Mouse (Mus musculus) cerebral cortex, adult 2 months (tissue): ENCODE data around the gene Sphk2.

ENCODE experiments used
- WGBS: fragments of 180-500 bp; shearing (Covaris S2); methylation state at CpG from one replicate; pipeline ENCODE4 v1.1.7; 2018; 5-methylcytosine and 5-hydroxymethylcytosine counted together

Gene Sphk2

GRCm38 (mm10) chr7:45723781-45724180, 6.0 kb upstream of the Sphk2 start:
- 95% methylated on average over 14 of the region's 14 CpGs for whole genome bisulfite sequencing

DNA sequence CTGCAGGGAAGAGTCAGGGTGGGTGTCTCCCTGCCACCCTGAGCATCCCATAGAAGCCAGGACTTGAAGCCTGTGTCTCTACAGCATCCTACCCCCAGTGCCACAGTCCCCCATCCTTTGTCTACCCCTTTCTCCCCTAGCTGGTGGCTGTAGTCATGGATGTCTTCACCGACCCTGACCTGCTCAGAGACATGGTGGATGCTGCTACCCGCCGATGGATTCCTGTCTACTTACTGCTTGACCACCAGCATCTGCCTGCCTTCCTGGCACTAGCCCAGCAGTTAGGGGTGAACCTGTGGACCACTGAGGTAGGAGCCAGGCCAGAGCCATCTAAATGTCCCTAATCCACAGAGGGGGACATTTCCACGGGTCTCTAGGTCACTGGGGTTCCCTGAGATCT, 5.5 kb upstream of the Sphk2 start:
- 88% methylated on average over 4 of the region's 4 CpGs for WGBS

DNA sequence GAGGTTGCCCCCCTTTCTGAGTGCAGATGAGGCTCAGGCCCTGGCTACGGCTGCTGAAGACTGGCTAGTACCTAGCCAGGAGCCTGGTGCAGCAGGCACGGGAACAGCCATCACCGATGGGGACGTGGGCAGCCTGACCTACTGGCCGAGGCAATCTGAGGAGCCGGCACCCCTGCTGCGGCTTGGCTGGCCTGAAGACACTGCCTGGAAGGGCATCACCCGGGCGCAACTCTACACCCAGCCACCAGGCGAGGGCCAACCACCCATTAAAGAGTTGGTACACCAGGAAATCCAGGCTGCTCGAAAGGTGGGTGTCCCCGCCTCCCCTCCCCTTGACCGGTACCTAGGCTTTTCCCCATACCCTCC, 4.5 kb upstream of the Sphk2 start:
- WGBS, result 74% methylated on average over 13 of the region's 13 CpGs

GRCm38 (mm10) chr7:45721642-45722347, 4.0 kb upstream of the Sphk2 start:
- 68% methylated on average over 13 of the region's 13 CpGs for WGBS

DNA sequence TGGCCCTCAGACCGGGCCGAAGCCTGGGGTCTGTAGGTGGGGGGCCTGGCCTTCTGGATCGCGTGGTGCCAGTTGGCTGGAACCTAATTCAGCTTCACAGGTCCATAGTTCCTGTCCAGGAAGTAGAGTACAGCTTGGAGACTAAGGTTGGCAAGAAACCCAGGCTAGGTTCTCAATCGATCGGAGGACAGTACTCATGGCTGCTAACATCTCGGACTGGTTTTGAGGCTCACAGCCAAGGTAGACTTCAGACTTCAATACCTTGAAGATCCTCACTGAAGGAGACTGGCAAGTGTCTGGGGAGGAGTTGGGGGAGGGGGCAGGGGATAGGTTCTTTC, 3.4 kb upstream of the Sphk2 start:
- 66% methylated on average over 7 of the region's 7 CpGs for WGBS

GRCm38 (mm10) chr7:45720413-45721233, 2.8 kb upstream of the Sphk2 start, which contains the start of gene Fam83e:
Gene Fam83e, plus strand, starts transcription at chr7:45721212.
- WGBS, result 81% methylated on average over 14 of the region's 14 CpGs

DNA sequence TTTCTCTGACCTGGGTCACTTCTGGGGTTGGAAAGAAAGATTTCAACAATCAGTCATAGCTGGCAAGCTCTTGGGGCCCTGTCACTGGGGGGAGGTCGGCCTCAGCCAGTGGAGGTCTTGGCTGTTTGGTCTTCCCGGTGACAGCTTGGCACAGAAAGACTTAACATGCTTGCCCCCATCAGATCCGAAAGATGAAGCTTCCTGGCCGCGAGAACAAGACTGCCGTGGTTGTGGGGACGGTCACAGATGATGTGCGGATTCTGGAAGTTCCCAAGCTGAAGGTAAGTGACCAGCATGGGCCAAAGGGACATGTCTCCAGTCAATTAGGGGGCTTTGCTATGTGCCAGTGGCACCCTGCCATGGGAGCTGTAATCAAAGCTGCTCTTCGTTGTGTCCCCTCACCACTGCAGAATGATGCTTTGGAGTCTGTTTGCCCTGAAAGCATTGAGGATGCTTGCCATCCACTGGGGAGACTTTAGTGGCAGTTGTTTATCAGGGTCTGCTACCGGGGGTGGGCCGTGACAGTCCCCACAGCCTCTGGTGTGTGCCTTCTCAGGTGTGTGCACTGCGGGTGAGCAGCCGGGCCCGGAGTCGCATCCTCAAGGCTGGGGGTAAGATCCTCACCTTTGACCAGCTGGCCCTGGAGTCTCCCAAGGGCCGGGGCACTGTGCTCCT, 2.1 kb upstream of the Sphk2 start:
- WGBS, result 86% methylated on average over 16 of the region's 16 CpGs

DNA sequence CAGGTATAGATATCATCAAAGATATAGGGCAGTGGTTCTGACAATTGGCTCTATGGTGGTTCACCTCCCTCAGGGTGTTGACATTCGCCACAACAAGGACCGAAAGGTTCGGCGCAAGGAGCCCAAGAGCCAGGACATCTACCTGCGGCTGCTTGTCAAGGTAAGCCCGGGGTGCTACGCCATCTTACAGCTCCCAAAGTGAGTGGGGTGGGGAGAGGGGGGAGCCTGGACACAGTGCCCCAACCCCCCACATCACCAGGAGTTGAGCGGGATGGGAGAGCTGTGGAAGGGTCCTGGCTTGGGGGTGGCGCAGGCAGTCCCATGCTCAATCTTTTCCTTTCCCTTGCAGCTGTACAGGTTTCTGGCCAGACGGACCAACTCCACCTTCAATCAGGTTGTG, 1.4 kb upstream of the Sphk2 start:
- WGBS, result 83% methylated on average over 10 of the region's 10 CpGs

GRCm38 (mm10) chr7:45718331-45718730, 529 bp upstream of the Sphk2 start:
- WGBS, result under 1% methylated on average over 20 of the region's 20 CpGs

GRCm38 (mm10) chr7:45716952-45717917, 567 bp downstream of the Sphk2 start:
- WGBS, result 5% methylated on average over 31 of the region's 31 CpGs

GRCm38 (mm10) chr7:45716460-45716857, 1.3 kb downstream of the Sphk2 start:
- WGBS, result 86% methylated on average over 3 of the region's 3 CpGs

DNA sequence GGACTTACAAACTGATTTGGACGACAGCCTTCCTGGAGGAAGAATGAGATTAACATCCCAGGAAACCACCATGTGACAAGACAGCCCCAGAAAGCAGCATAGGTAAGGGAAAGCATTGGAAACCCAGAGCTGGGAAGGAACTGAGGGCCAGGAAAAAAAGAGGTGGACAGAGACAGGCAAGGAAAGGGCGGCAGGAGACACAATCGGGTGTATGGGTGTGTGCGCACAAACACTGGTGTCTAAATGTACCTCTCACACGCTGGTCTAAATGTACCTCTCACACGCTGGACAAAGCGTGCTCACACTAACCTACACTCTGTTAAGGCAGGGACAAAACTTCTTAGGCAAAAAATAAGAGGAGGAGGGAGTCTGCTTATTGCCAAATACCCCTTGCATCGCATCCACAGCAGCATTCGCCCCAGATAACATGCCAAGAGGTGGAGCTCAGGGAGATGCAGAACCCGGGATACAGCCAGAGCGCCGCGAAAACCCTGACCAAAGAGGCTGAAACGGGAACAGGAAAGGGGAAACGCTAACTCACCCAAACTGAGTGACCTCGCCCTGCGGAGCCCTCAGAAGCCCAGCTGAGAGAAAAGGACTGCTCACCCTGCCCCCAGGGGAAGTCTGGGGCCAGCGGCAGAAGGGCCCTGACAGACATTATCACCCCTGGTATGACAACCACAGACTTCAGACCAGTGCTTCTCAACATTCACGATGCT, 1.9 kb downstream of the Sphk2 start:
- 77% methylated on average over 19 of the region's 19 CpGs for WGBS

DNA sequence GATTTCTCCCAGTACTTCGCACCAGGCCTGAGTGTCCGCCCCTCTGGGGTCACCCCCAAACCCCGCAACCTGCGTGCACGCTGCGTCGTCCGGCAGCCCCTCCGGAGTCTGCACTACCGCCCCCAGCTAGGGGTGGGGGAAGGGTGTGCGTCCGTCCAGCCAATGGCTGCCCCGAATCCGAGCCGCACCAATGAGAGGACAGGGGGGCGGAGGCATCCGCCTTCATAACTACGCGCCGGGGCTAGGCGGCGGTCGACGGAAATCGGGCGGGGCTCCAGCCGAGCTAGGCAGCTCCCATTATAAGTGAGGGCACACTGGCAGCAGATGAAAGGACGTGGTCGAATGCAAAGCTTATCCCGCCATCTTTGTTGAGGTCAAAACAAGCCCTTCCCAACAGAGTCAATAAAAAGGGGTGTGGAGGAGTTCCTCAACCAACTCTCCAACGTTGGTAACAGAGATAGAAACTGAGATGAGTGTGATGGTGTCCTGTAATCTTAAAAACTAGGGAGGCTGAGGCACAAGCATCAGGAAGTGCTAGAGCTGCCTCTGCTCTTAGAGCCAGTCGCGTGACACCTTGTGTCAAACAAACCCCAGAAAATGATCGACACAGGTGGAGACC, 2.6 kb downstream of the Sphk2 start, which contains the start of gene Rpl18:
TSS of gene Rpl18 (plus strand) at position 368 of the 619 bp plus-strand sequence.
- WGBS, result 6% methylated on average over 34 of the region's 34 CpGs

- WGBS, result 8% methylated on average over 14 of the region's 14 CpGs
Observed at GRCm38 (mm10) chr7:45714630-45715089, 3.1 kb downstream of the Sphk2 start.

DNA sequence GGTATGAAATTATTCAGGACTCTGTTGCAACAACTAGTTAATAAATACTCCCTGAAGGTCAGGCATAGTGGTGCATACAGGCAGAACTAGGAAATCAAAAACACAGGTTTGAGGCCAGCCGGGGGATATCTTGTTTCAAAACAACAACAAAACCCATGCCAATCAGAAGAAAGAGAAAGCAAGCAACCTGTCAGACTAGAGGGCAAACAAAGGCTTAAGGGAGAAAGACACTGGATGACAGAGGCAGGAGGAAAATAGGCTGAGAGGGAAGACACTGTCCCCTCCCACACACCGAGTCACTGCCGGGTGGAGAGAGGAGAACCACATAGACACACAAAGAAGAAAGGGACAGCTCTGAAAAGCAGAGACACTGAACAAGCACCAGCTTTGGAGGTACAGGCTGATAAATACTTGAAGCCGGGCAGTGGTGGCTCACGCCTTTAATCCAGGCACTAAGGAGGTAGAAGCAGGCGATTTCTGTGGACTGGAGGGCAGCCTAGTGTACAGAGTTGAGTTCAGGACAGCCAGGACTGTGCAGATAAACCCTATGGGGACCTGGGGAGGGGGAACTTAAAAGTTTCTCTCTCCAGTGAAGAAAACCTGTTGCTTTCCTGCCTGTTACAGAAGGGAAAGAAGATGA, 3.8 kb downstream of the Sphk2 start:
- 56% methylated on average over 6 of the region's 6 CpGs for WGBS

DNA sequence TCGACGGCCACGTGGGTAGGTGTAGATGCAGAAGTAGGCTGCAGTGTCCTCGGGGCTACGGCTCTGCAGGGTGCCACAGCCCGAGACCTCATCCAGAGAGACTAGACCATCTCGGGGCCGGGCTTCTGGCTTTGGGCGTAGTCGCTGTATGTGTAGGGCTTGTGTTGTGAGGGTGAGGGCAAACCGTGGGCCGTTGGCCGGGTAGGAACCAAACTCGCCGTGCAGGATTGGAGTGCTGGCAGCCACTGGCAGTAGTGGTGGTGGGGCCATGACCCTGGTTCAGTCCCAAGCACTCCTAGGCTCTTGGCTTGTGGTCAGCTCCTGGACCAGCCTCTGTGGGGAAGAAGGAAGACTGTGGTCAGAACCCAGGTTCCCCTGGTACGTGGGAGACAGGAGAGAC, 4.4 kb downstream of the Sphk2 start:
- 90% methylated on average over 16 of the region's 16 CpGs for WGBS

- 86% methylated on average over 21 of the region's 21 CpGs for WGBS
Observed at GRCm38 (mm10) chr7:45712022-45712757, 5.6 kb downstream of the Sphk2 start.

DNA sequence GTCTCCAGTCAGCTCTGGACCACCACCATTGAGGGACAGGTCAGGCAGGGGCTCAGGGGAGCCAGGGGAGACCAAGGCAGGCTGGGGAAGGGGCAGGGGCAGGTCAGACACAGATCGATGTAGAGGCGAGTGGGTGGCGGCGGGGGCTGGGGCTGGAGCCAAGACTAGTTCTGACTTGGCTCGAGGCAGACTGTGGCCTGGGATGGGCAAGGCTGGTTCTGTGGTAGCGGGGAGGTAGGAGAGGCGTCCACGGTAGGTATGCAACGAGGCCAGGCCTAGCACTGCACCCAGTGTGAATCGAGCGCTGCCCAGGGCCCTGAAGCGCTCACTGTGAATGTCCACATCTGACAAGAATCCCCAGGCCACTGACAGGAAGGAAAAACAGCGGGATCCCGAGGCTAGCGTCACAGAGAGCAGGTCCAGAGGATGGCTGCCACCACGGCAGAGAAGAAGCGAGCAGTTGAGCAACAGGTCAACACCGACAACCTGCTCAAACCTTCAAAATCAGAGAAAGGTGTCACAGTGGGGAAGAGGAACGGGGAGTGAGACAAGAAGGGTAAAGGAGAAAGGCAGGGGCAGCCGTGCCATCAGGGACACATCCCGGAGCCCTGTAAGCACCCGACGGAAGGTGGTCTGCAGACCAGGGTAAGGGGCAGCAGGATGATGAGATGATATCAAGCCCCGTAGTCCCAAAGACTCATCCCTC, 6.3 kb downstream of the Sphk2 start:
- 71% methylated on average over 24 of the region's 24 CpGs for WGBS
